Mouse (Mus musculus) monocyte, adult 2 months (primary cell): ENCODE results near the gene Rffl.

Experiments
- DNase-seq, 2 experiments: peaks; one replicate each; pipeline ENCODE4 v3.0.0; 2022; ENCODE audit warnings: low spot score in 2 of 2, low read depth in 1 of 2

Gene Rffl

GRCm38 (mm10) chr11:82780983-82781903, 89.8 kb downstream of the Rffl start, which contains the start of gene Lig3:
Gene Lig3 (plus strand): TSS chr11:82781108.
- peak; percentile 66 to 86 for DNase-seq

GRCm38 (mm10) chr11:82780134-82780533, 90.9 kb downstream of the Rffl start:
- DNase-seq, result no peak

DNA sequence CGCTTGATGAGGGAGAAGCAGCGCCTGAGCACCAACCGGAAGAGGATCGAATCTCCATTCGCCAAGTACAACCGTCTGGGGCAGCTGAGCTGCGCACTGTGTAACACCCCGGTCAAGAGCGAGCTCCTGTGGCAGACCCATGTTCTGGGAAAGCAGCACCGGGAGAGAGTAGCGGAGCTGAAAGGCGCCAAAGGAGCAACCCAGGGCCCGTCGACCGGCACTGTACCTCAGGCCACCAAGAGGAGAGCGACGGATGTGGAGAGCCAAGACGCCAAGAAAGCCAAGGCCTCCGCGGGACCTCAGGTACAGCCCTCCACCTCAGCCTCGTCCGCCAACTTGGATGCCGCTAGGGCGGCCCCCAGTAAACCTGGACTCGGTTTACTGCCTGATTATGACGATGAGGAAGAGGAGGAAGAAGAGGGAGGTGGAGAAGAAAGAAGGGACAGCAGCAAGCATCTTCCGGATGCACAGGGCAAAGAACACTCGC, 106.5 kb downstream of the Rffl start:
- DNase-seq, result no peak

GRCm38 (mm10) chr11:82763742-82764437, 107.1 kb downstream of the Rffl start, which contains the start of the genes Cct6b and Zfp830:
Gene Cct6b (minus strand): TSS chr11:82764321.
Gene Zfp830 (plus strand): TSS chr11:82764345.
- peak; percentile 70 to 79 for DNase-seq

GRCm38 (mm10) chr11:82763261-82763660, 107.7 kb downstream of the Rffl start:
- no peak for DNase-seq

GRCm38 (mm10) chr11:82762286-82762829, 108.7 kb downstream of the Rffl start:
- no peak for DNase-seq

DNA sequence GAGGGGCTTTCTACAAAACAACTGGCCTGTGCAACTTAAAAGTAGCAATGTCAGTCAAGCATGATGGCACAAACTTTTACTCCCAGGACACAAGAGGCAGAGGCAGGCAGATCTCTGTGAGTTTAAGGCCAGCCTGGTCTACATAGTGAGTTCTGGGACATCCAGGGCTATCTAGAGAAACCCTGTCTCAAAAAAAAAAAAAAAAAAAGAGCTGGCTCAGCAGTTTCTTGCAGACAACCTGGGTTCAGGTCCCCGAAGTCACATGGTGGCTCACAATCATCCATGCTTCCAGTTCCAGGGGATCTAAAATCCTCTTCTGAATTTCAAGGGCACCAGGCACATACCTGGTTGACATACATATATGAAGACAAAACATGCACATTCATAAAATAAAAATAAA, 115.1 kb downstream of the Rffl start:
- no peak for DNase-seq
